Comparison of ENCODE assay signal across 8 mouse cellular contexts in genomic region chr4:49843787-49844186, GRCm38 (mm10). TPM values are rescaled to one million over a fixed set of nuclear protein-coding genes. Genes with fewer than 3 reads are reported as not detected.
DNase-seq lines count a peak whose midpoint lies in the region; ATAC-seq lines count a peak whose summit lies in the region.
"Had no signal": no experiment of that assay in that cellular context is flagged by ENCODE, and none has a peak within 500 bp of the region (broad histone marks: within the 10 kb centered on the region; RNA-seq: fewer than 3 reads in every experiment).

No protein-coding gene starts in this region.

- no peak for ATAC-seq in neural tube, embryonic 12.5 days (ENCODE audit: low FRiP score, low read depth)
- no peak for ATAC-seq in activated CD4-positive, CD25-positive, alpha-beta regulatory T cell, adult 4 months
- no peak; the same call in 1 of the 2 replicates for ATAC-seq in megakaryocyte progenitor cell, adult 5-6 weeks (replicated peaks; ENCODE audit: poor library complexity)

- no peak overlapping the region for H3K27ac ChIP-seq in embryonic facial prominence, embryonic 10.5 days (replicated peaks)
- no peak overlapping the region for H3K27ac ChIP-seq in hindbrain, embryonic 10.5 days
- H3K27ac ChIP-seq in neural tube, embryonic 12.5 days: no peak overlapping the region

- intact Hi-C loops in left cerebral cortex, postnatal 25 days (cut with DNase I): no loop called here
- intact Hi-C loops in left cerebral cortex, postnatal 4 days (cut with DNase I): loop anchor here (5.0 kb wide), 1 partner anchor 156 kb away; no protein-coding TSS in a partner anchor

- 25% methylated on average over 6 of the region's 6 CpGs for WGBS in embryonic facial prominence, embryonic 10.5 days
- WGBS in hindbrain, embryonic 10.5 days: 20% methylated on average over 6 of the region's 6 CpGs
- WGBS in neural tube, embryonic 12.5 days: 25% methylated on average over 6 of the region's 6 CpGs

- H3K4me1 ChIP-seq in embryonic facial prominence, embryonic 10.5 days: peaks cover 22% of the 10 kb centered on the region
- H3K4me1 ChIP-seq in hindbrain, embryonic 10.5 days (replicated peaks): peaks cover 14% of the 10 kb centered on the region
- peaks cover 14% of the 10 kb centered on the region for H3K4me1 ChIP-seq in neural tube, embryonic 12.5 days

- H3K9ac ChIP-seq in neural tube, embryonic 12.5 days: no peak overlapping the region

- H3K4me2 ChIP-seq in neural tube, embryonic 12.5 days (replicated peaks): peak overlapping the region; percentile 90

- H3K36me3 ChIP-seq in embryonic facial prominence, embryonic 10.5 days (replicated peaks): no peaks in the 10 kb centered on the region
- H3K36me3 ChIP-seq in hindbrain, embryonic 10.5 days: no peaks in the 10 kb centered on the region
- no peaks in the 10 kb centered on the region for H3K36me3 ChIP-seq in neural tube, embryonic 12.5 days

- DNase-seq in left cerebral cortex, postnatal 25 days (ENCODE audit: low spot score in 2 of 2): peak; percentile 6 to 7
- no peak for DNase-seq in left cerebral cortex, postnatal 4 days
- peak; percentile 25 for DNase-seq in embryonic facial prominence, embryonic 10.5 days (ENCODE audit: low spot score)
- DNase-seq in hindbrain, embryonic 10.5 days (ENCODE audit: low spot score): peak; percentile 8
- DNase-seq: thymus, postnatal 36 days had no signal

- H3K4me3 ChIP-seq in embryonic facial prominence, embryonic 10.5 days: peak overlapping the region; percentile 69; the same call in 1 of the 2 replicates
- peak overlapping the region; percentile 71; the same call in 1 of the 2 replicates for H3K4me3 ChIP-seq in hindbrain, embryonic 10.5 days
- H3K4me3 ChIP-seq in neural tube, embryonic 12.5 days: peak overlapping the region; percentile 52; the same call in 1 of the 2 replicates

- no peaks in the 10 kb centered on the region for H3K9me3 ChIP-seq in embryonic facial prominence, embryonic 10.5 days
- H3K9me3 ChIP-seq in hindbrain, embryonic 10.5 days: no peaks in the 10 kb centered on the region
- H3K9me3 ChIP-seq in neural tube, embryonic 12.5 days: no peaks in the 10 kb centered on the region

- peaks cover 56% of the 10 kb centered on the region for H3K27me3 ChIP-seq in embryonic facial prominence, embryonic 10.5 days (replicated peaks; ENCODE audit: low read depth, poor library complexity, severe bottlenecking)
- H3K27me3 ChIP-seq in hindbrain, embryonic 10.5 days (ENCODE audit: insufficient read depth, poor library complexity, severe bottlenecking): peaks cover 59% of the 10 kb centered on the region
- peaks cover 34% of the 10 kb centered on the region for H3K27me3 ChIP-seq in neural tube, embryonic 12.5 days (replicated peaks)

RNA-seq across cellular contexts. Expression of gene Grin3a, which starts 1.8 kb away (rescaled TPM):
- total RNA-seq in left cerebral cortex, postnatal 25 days (2021): 10 to 100 TPM; 34.7 to 35.4 TPM
- 10 to 100 TPM; 80.0 to 92.9 TPM for total RNA-seq in left cerebral cortex, postnatal 4 days (2021)
- 0.49 and 0.67 TPM in 2 replicates for polyA plus RNA-seq in embryonic facial prominence, embryonic 10.5 days (2016; fragmentation: Nextera tagmentation; extraction: Ambion mirVana)
- 0.51 and 0.73 TPM in 2 replicates for polyA plus RNA-seq in hindbrain, embryonic 10.5 days (2016; fragmentation: Nextera tagmentation; extraction: Ambion mirVana)
- polyA plus RNA-seq in neural tube, embryonic 12.5 days (2016; fragmentation: Nextera tagmentation; extraction: Ambion mirVana): 4.6 and 4.9 TPM in 2 replicates
- not detected for polyA plus RNA-seq in activated CD4-positive, CD25-positive, alpha-beta regulatory T cell, adult 4 months (2017; shearing (Covaris generic))
- 0.07 TPM in 1 of 2 replicates, not detected in the other for total RNA-seq in megakaryocyte progenitor cell, adult 5-6 weeks (2015)
- total RNA-seq in megakaryocyte progenitor cell, adult 5-6 weeks (2017): not detected in 2 replicates
